Mouse (Mus musculus) forebrain, embryonic 13.5 days (tissue): ENCODE measurements around the gene Zdhhc13. TPM values are rescaled to one million over a fixed set of nuclear protein-coding genes. Genes with fewer than 3 reads are reported as not detected.

Source experiments
- ATAC-seq: fragments of 200-750 bp; cut with Nextera tagmentation; 2 replicates; pipeline ENCODE4 v1.8.0; 2017
- H3K27ac ChIP-seq: fragments of 300-500 bp; sonication (generic); 2 replicates; pipeline ENCODE4 v1.5.1; 2015; ENCODE audit warnings: inconsistent platforms, mild to moderate bottlenecking, moderate library complexity
- H3K27me3 ChIP-seq: fragments of 300-500 bp; sonication (generic); 2 replicates; pipeline ENCODE4 v1.6.1; 2015; ENCODE audit warnings: mild to moderate bottlenecking, inconsistent platforms
- H3K36me3 ChIP-seq: fragments of 300-500 bp; sonication (generic); 2 replicates; pipeline ENCODE4 v1.6.1; 2015; ENCODE audit warnings: mild to moderate bottlenecking, inconsistent platforms; ENCODE audit not compliant: poor library complexity, severe bottlenecking
- H3K4me1 ChIP-seq: fragments of 300-500 bp; sonication (generic); 2 replicates; pipeline ENCODE4 v1.6.1; 2015; ENCODE audit warnings: inconsistent platforms
- H3K4me2 ChIP-seq: fragments of 300-500 bp; sonication (generic); 2 replicates; pipeline ENCODE4 v1.6.1; 2015; ENCODE audit warnings: inconsistent platforms, mild to moderate bottlenecking, moderate library complexity
- H3K4me3 ChIP-seq: fragments of 300-500 bp; sonication (generic); 2 replicates; pipeline ENCODE4 v1.5.1; 2015; ENCODE audit warnings: mild to moderate bottlenecking, inconsistent platforms
- H3K9ac ChIP-seq: fragments of 300-500 bp; sonication (generic); 2 replicates; pipeline ENCODE4 v1.6.1; 2015; ENCODE audit warnings: mild to moderate bottlenecking, inconsistent platforms
- H3K9me3 ChIP-seq: fragments of 300-500 bp; sonication (generic); replicated peaks from 2 replicates; pipeline ENCODE4 v1.6.1; 2016; ENCODE audit warnings: inconsistent platforms
- WGBS: fragments of 180-500 bp; shearing (Covaris S2); methylation state at CpG from one replicate; pipeline ENCODE4 v1.1.7; 2015; 5-methylcytosine and 5-hydroxymethylcytosine counted together
- polyA plus RNA-seq: library from polyadenylated mRNA; unstranded; fragments of >200 nt; fragmentation: Nextera tagmentation; extraction: Ambion mirVana; gene quantifications from 2 replicates; pipeline ENCODE4 v1.2.1, GENCODE M21; 2015

Gene Zdhhc13
- polyA plus RNA-seq, 1 experiment from 2014 or later = 38.5 TPM

- Histone ChIP-seq H3K9ac (no peak overlapping the region), H3K4me3 (no peak overlapping the region), H3K27me3 (no peaks in the 10 kb centered on the region), H3K27ac (no peak overlapping the region), H3K4me1 (no peaks in the 10 kb centered on the region), H3K36me3 (no peaks in the 10 kb centered on the region), H3K9me3 (no peaks in the 10 kb centered on the region), H3K4me2 (no peak overlapping the region)
- ATAC-seq = no peak
- 85% methylated on average over 4 of the region's 4 CpGs for WGBS
Observed at GRCm38 (mm10) chr7:48765959-48766358, 22.8 kb upstream of the Zdhhc13 start.

GRCm38 (mm10) chr7:48769721-48770120, 19.1 kb upstream of the Zdhhc13 start:
- H3K36me3 ChIP-seq = no peaks in the 10 kb centered on the region
- H3K27ac ChIP-seq = no peak overlapping the region
- H3K9ac ChIP-seq = no peak overlapping the region
- no peak for ATAC-seq
- H3K4me2 ChIP-seq = no peak overlapping the region
- H3K9me3 ChIP-seq = no peaks in the 10 kb centered on the region
- H3K27me3 ChIP-seq = no peaks in the 10 kb centered on the region
- 82% methylated on average over 1 of the region's 1 CpGs for WGBS
- H3K4me1 ChIP-seq = no peaks in the 10 kb centered on the region
- H3K4me3 ChIP-seq = no peak overlapping the region

- no peaks in the 10 kb centered on the region for H3K9me3 ChIP-seq
- H3K4me2 ChIP-seq = no peak overlapping the region
- no peak overlapping the region for H3K9ac ChIP-seq
- no peak for ATAC-seq
- H3K36me3 ChIP-seq = no peaks in the 10 kb centered on the region
- no peaks in the 10 kb centered on the region for H3K4me1 ChIP-seq
- H3K27me3 ChIP-seq = no peaks in the 10 kb centered on the region
- H3K4me3 ChIP-seq = no peak overlapping the region
- WGBS = 94% methylated on average over 2 of the region's 2 CpGs
- H3K27ac ChIP-seq = no peak overlapping the region
Observed at GRCm38 (mm10) chr7:48772060-48772734, 16.6 kb upstream of the Zdhhc13 start.

- no peak overlapping the region for H3K4me2 ChIP-seq
- peaks cover 10% of the 10 kb centered on the region for H3K4me1 ChIP-seq
- no peak overlapping the region for H3K9ac ChIP-seq
- 93% methylated on average over 5 of the region's 5 CpGs for WGBS
- H3K4me3 ChIP-seq = no peak overlapping the region
- no peaks in the 10 kb centered on the region for H3K27me3 ChIP-seq
- H3K27ac ChIP-seq = no peak overlapping the region
- no peaks in the 10 kb centered on the region for H3K36me3 ChIP-seq
- H3K9me3 ChIP-seq = no peaks in the 10 kb centered on the region
- no peak for ATAC-seq
Observed at GRCm38 (mm10) chr7:48773333-48773732, 15.5 kb upstream of the Zdhhc13 start.

GRCm38 (mm10) chr7:48774633-48775032, 14.2 kb upstream of the Zdhhc13 start:
- Histone ChIP-seq H3K9me3 (no peaks in the 10 kb centered on the region), H3K27me3 (no peaks in the 10 kb centered on the region), H3K4me2 (no peak overlapping the region), H3K4me3 (no peak overlapping the region), H3K4me1 (peaks cover 12% of the 10 kb centered on the region), H3K36me3 (no peaks in the 10 kb centered on the region), H3K9ac (no peak overlapping the region), H3K27ac (no peak overlapping the region)
- ATAC-seq = no peak
- WGBS = 87% methylated on average over 1 of the region's 1 CpGs

- Histone ChIP-seq H3K4me3 (no peak overlapping the region), H3K4me1 (peaks cover 12% of the 10 kb centered on the region), H3K9me3 (no peaks in the 10 kb centered on the region), H3K27ac (no peak overlapping the region), H3K4me2 (no peak overlapping the region), H3K36me3 (no peaks in the 10 kb centered on the region), H3K9ac (no peak overlapping the region), H3K27me3 (no peaks in the 10 kb centered on the region)
- ATAC-seq = no peak
- WGBS = 83% methylated on average over 1 of the region's 1 CpGs
Observed at GRCm38 (mm10) chr7:48775436-48775835, 13.4 kb upstream of the Zdhhc13 start.

- peak; percentile 78 for ATAC-seq
- Histone ChIP-seq H3K4me1 (peaks cover 12% of the 10 kb centered on the region), H3K36me3 (no peaks in the 10 kb centered on the region), H3K27me3 (no peaks in the 10 kb centered on the region), H3K9me3 (no peaks in the 10 kb centered on the region), H3K27ac (no peak overlapping the region), H3K4me3 (no peak overlapping the region), H3K4me2 (no peak overlapping the region), H3K9ac (no peak overlapping the region)
- WGBS = 43% methylated on average over 8 of the region's 8 CpGs
Observed at GRCm38 (mm10) chr7:48777721-48778504, 10.9 kb upstream of the Zdhhc13 start.

GRCm38 (mm10) chr7:48779110-48779509, 9.7 kb upstream of the Zdhhc13 start:
- Histone ChIP-seq H3K9me3 (no peaks in the 10 kb centered on the region), H3K4me3 (no peak overlapping the region), H3K4me2 (no peak overlapping the region), H3K4me1 (peaks cover 12% of the 10 kb centered on the region), H3K27ac (no peak overlapping the region), H3K9ac (no peak overlapping the region), H3K36me3 (no peaks in the 10 kb centered on the region), H3K27me3 (no peaks in the 10 kb centered on the region)
- 76% methylated on average over 3 of the region's 3 CpGs for WGBS
- peak; percentile 75; the same call in 1 of the 2 replicates for ATAC-seq

- 86% methylated on average over 4 of the region's 4 CpGs for WGBS
- no peaks in the 10 kb centered on the region for H3K27me3 ChIP-seq
- no peak overlapping the region for H3K27ac ChIP-seq
- no peak overlapping the region for H3K9ac ChIP-seq
- no peaks in the 10 kb centered on the region for H3K36me3 ChIP-seq
- no peak overlapping the region for H3K4me3 ChIP-seq
- H3K9me3 ChIP-seq = no peaks in the 10 kb centered on the region
- peaks cover 11% of the 10 kb centered on the region for H3K4me1 ChIP-seq
- no peak for ATAC-seq
- no peak overlapping the region for H3K4me2 ChIP-seq
Observed at GRCm38 (mm10) chr7:48782432-48782831, 6.4 kb upstream of the Zdhhc13 start.

- whole genome bisulfite sequencing = 87% methylated on average over 11 of the region's 11 CpGs
- no peaks in the 10 kb centered on the region for H3K27me3 ChIP-seq
- no peak for ATAC-seq
- no peak overlapping the region for H3K27ac ChIP-seq
- peaks cover 11% of the 10 kb centered on the region for H3K4me1 ChIP-seq
- no peak overlapping the region for H3K4me3 ChIP-seq
- H3K4me2 ChIP-seq = no peak overlapping the region
- no peaks in the 10 kb centered on the region for H3K9me3 ChIP-seq
- H3K9ac ChIP-seq = no peak overlapping the region
- no peaks in the 10 kb centered on the region for H3K36me3 ChIP-seq
Observed at GRCm38 (mm10) chr7:48784773-48785523, 3.9 kb upstream of the Zdhhc13 start.

GRCm38 (mm10) chr7:48788348-48788747, 455 bp upstream of the Zdhhc13 start:
- ATAC-seq = peak; percentile 16; the same call in 1 of the 2 replicates
- 69% methylated on average over 3 of the region's 3 CpGs for WGBS
- no peak overlapping the region for H3K9ac ChIP-seq

GRCm38 (mm10) chr7:48790117-48790516, 1.3 kb downstream of the Zdhhc13 start:
- H3K36me3 ChIP-seq = no peaks in the 10 kb centered on the region
- peak overlapping the region; percentile 48; the same call in 1 of the 2 replicates for H3K9ac ChIP-seq
- peak overlapping the region; percentile 69 for H3K4me2 ChIP-seq
- H3K4me1 ChIP-seq = peaks cover 27% of the 10 kb centered on the region
- no peaks in the 10 kb centered on the region for H3K27me3 ChIP-seq
- no peak overlapping the region for H3K27ac ChIP-seq
- ATAC-seq = no peak
- H3K4me3 ChIP-seq = peak overlapping the region; percentile 92
- WGBS = 40% methylated on average over 4 of the region's 4 CpGs
- H3K9me3 ChIP-seq = no peaks in the 10 kb centered on the region

More at GRCm38 (mm10) chr7:48788348-48788747, 455 bp upstream of the Zdhhc13 start:
- Histone ChIP-seq H3K4me2 (peak overlapping the region; percentile 69), H3K27ac (no peak overlapping the region), H3K4me3 (peak overlapping the region; percentile 92), H3K4me1 (peaks cover 27% of the 10 kb centered on the region), H3K9me3 (no peaks in the 10 kb centered on the region), H3K36me3 (no peaks in the 10 kb centered on the region), H3K27me3 (no peaks in the 10 kb centered on the region)
